Mouse (Mus musculus) layer of hippocampus, adult 9-11 months (tissue): Measurements from ENCODE around the gene Tmem108.

ENCODE experiments used
- DNase-seq: peaks from one replicate; pipeline ENCODE4 v3.0.0; 2022

Gene Tmem108

GRCm38 (mm10) chr9:103580186-103580585 is 181.5 kb downstream of the Tmem108 start:
- no peak for DNase-seq

- no peak for DNase-seq
Measured at GRCm38 (mm10) chr9:103579411-103580026, 182.1 kb downstream of the Tmem108 start.

GRCm38 (mm10) chr9:103577731-103578130 is 183.9 kb downstream of the Tmem108 start:
- DNase-seq: no peak

- no peak for DNase-seq
Measured at GRCm38 (mm10) chr9:103577181-103577580, 184.5 kb downstream of the Tmem108 start.

GRCm38 (mm10) chr9:103575901-103576300 is 185.7 kb downstream of the Tmem108 start:
- DNase-seq: no peak

GRCm38 (mm10) chr9:103573994-103574750 is 187.5 kb downstream of the Tmem108 start:
- DNase-seq: no peak

- no peak for DNase-seq
Measured at GRCm38 (mm10) chr9:103570158-103570741, 191.4 kb downstream of the Tmem108 start.

- no peak for DNase-seq
Measured at GRCm38 (mm10) chr9:103568983-103569382, 192.7 kb downstream of the Tmem108 start.

GRCm38 (mm10) chr9:103565186-103565585 is 196.5 kb downstream of the Tmem108 start:
- DNase-seq: no peak

- DNase-seq: peak; percentile 63
Measured at GRCm38 (mm10) chr9:103563864-103564610, 197.6 kb downstream of the Tmem108 start.

GRCm38 (mm10) chr9:103562063-103562462 is 199.6 kb downstream of the Tmem108 start:
- DNase-seq: no peak

GRCm38 (mm10) chr9:103558741-103559140 is 202.9 kb downstream of the Tmem108 start:
- peak; percentile 40 for DNase-seq

GRCm38 (mm10) chr9:103558240-103558639 is 203.4 kb downstream of the Tmem108 start:
- DNase-seq: peak; percentile 83

- no peak for DNase-seq
Measured at GRCm38 (mm10) chr9:103557085-103557484, 204.6 kb downstream of the Tmem108 start.

- DNase-seq: no peak
Measured at GRCm38 (mm10) chr9:103555334-103555733, 206.3 kb downstream of the Tmem108 start.

GRCm38 (mm10) chr9:103550661-103551248 is 210.9 kb downstream of the Tmem108 start:
- no peak for DNase-seq

GRCm38 (mm10) chr9:103549178-103549577 is 212.5 kb downstream of the Tmem108 start:
- DNase-seq: peak; percentile 74

- DNase-seq: no peak
Measured at GRCm38 (mm10) chr9:103548606-103549005, 213.0 kb downstream of the Tmem108 start.

GRCm38 (mm10) chr9:103546695-103547645 is 214.7 kb downstream of the Tmem108 start:
- DNase-seq: no peak

- no peak for DNase-seq
Measured at GRCm38 (mm10) chr9:103545729-103546128, 215.9 kb downstream of the Tmem108 start.

- no peak for DNase-seq
Measured at GRCm38 (mm10) chr9:103545271-103545670, 216.4 kb downstream of the Tmem108 start.

GRCm38 (mm10) chr9:103544599-103544998 is 217.0 kb downstream of the Tmem108 start:
- DNase-seq: no peak
